Mouse (Mus musculus) central nervous system, embryonic 18 days (tissue): ENCODE results near the gene Cpne7. TPM values are rescaled to one million over a fixed set of nuclear protein-coding genes. Genes with fewer than 3 reads are reported as not detected.

Source experiments
- polyA plus RNA-seq: library from polyadenylated mRNA; depleted of rRNA; stranded (reverse); fragments of >200 nt; gene quantifications from 2 replicates; pipeline ENCODE4 v1.2.3, GENCODE M21; 2012; rRNA removed

Gene Cpne7
- 49.1 and 60.3 TPM in 2 replicates for polyA plus RNA-seq

GRCm38 (mm10) chr8:123117127-123117731, at the start of gene Cpne7:
Gene Cpne7, plus strand, starts transcription at chr8:123117374.

GRCm38 (mm10) chr8:123101735-123102685, 15.2 kb upstream of the Cpne7 start, which contains the start of gene Rpl13:
Gene Rpl13, plus strand, starts transcription at chr8:123102350.

GRCm38 (mm10) chr8:123157888-123158465, 40.8 kb downstream of the Cpne7 start, which contains the start of gene Sult5a1:
Gene Sult5a1, minus strand, starts transcription at chr8:123158315.

Other genes with a start within 250 kb of the Cpne7 start
- 58.0 and 61.5 TPM in 2 replicates for gene Ankrd11, start 75.1 kb upstream of the Cpne7 start, polyA plus RNA-seq
- 97.8 and 99.0 TPM in 2 replicates for gene Spg7, start 54.4 kb upstream of the Cpne7 start, polyA plus RNA-seq
- 1,827 and 1,858 TPM in 2 replicates for gene Rpl13, start 15.0 kb upstream of the Cpne7 start, polyA plus RNA-seq
- gene Sult5a1, start 40.9 kb downstream of the Cpne7 start, polyA plus RNA-seq: 1.1 and 3.5 TPM in 2 replicates
- gene Dpep1, start 68.9 kb downstream of the Cpne7 start, polyA plus RNA-seq: 0.08 and 0.66 TPM in 2 replicates
- gene Chmp1a, start 95.4 kb downstream of the Cpne7 start, polyA plus RNA-seq: 157 and 160 TPM in 2 replicates
- gene Spata33, start 95.5 kb downstream of the Cpne7 start, polyA plus RNA-seq: 8.2 and 8.8 TPM in 2 replicates
- 128 TPM in 2 replicates for gene Cdk10, start 107.5 kb downstream of the Cpne7 start, polyA plus RNA-seq
- gene Spata2l, start 118.9 kb downstream of the Cpne7 start, polyA plus RNA-seq: 8.7 and 8.9 TPM in 2 replicates
- gene Zfp276, start 136.8 kb downstream of the Cpne7 start, polyA plus RNA-seq: 31.7 and 34.6 TPM in 2 replicates
- 119 and 125 TPM in 2 replicates for gene Vps9d1, start 137.0 kb downstream of the Cpne7 start, polyA plus RNA-seq
- 10.7 and 10.9 TPM in 2 replicates for gene Fanca, start 201.2 kb downstream of the Cpne7 start, polyA plus RNA-seq
- gene Spire2, start 215.3 kb downstream of the Cpne7 start, polyA plus RNA-seq: 40.7 and 41.0 TPM in 2 replicates